Mouse (Mus musculus): Measurements from ENCODE around the gene Rhox3g.
"Not testable (repeated sequence)": the region's sequence is repeated elsewhere in the genome, so short reads cannot be mapped to it uniquely, and the experiment has no call there.

The Rhox3g gene

GRCm38 (mm10) chrX:37628512-37628911, at the start of gene Rhox3g:
Gene Rhox3g (minus strand): TSS chrX:37628612.
- not testable (repeated sequence) for DNase-seq (ENCODE audit: low spot score)

- not testable (repeated sequence) for DNase-seq (ENCODE audit: low spot score)
Observed at GRCm38 (mm10) chrX:37673177-37673576, 44.8 kb upstream of the Rhox3g start, which contains the start of gene Rhox2h. Gene Rhox2h (minus strand): TSS chrX:37673277.

GRCm38 (mm10) chrX:37668664-37669063, 40.3 kb upstream of the Rhox3g start, which contains the start of gene Rhox3h:
Gene Rhox3h (minus strand): TSS chrX:37668764.
- not testable (repeated sequence) for DNase-seq (ENCODE audit: low spot score)

- not testable (repeated sequence) for DNase-seq (ENCODE audit: low spot score)
Observed at GRCm38 (mm10) chrX:37651227-37651626, 22.8 kb upstream of the Rhox3g start, which contains the start of gene Rhox4g. Gene Rhox4g (minus strand): TSS chrX:37651327.

GRCm38 (mm10) chrX:37643370-37643769, 15.0 kb upstream of the Rhox3g start, which contains the start of gene Rhox2g:
Gene Rhox2g (minus strand): TSS chrX:37643470.
- DNase-seq (ENCODE audit: low spot score), result not testable (repeated sequence)

- not testable (repeated sequence) for DNase-seq (ENCODE audit: low spot score)
Observed at GRCm38 (mm10) chrX:37607604-37608003, 20.8 kb downstream of the Rhox3g start, which contains the start of gene Rhox4f. Gene Rhox4f (minus strand): TSS chrX:37607704.

- DNase-seq (ENCODE audit: low spot score), result not testable (repeated sequence)
Observed at GRCm38 (mm10) chrX:37580692-37581091, 47.7 kb downstream of the Rhox3g start, which contains the start of gene Rhox3f. Gene Rhox3f (plus strand): TSS chrX:37580992.

All from embryo, embryonic 10 days (tissue).